Mouse (Mus musculus): Measurements from ENCODE around the gene Tbc1d5. TPM values are rescaled to one million over a fixed set of nuclear protein-coding genes. Genes with fewer than 3 reads are reported as not detected.

Gene Tbc1d5
- polyA plus RNA-seq, 1 experiment from 2014 or later, result 4.6 TPM

- Histone ChIP-seq H3K9ac (ENCODE audit: low read depth, low read length) (no peak overlapping the region), H3K9me3 (ENCODE audit: control insufficient read depth) (no peaks in the 10 kb centered on the region), H3K4me3 (ENCODE audit: low read depth, low read length) (no peak overlapping the region), H3K36me3 (ENCODE audit: control insufficient read depth, insufficient read depth) (no peaks in the 10 kb centered on the region), H3K27ac (ENCODE audit: low read depth, low read length) (no peak overlapping the region), H3K4me2 (replicated peaks; ENCODE audit: low read depth) (no peak overlapping the region), H3K4me1 (replicated peaks; ENCODE audit: control insufficient read depth, insufficient read depth, low read length) (no peaks in the 10 kb centered on the region; the same call in 1 of the 2 replicates), H3K27me3 (replicated peaks; ENCODE audit: control insufficient read depth, insufficient read depth, low read length) (no peaks in the 10 kb centered on the region)
- no peak for ATAC-seq
- 77% methylated on average over 3 of the region's 3 CpGs for WGBS
- no peak for TF ChIP-seq CTCF (IDR thresholded peaks at IDR 0.05; ENCODE audit: low read depth)
Observed at GRCm38 (mm10) chr17:50993294-50993993, 185.7 kb downstream of the Tbc1d5 start.

DNA sequence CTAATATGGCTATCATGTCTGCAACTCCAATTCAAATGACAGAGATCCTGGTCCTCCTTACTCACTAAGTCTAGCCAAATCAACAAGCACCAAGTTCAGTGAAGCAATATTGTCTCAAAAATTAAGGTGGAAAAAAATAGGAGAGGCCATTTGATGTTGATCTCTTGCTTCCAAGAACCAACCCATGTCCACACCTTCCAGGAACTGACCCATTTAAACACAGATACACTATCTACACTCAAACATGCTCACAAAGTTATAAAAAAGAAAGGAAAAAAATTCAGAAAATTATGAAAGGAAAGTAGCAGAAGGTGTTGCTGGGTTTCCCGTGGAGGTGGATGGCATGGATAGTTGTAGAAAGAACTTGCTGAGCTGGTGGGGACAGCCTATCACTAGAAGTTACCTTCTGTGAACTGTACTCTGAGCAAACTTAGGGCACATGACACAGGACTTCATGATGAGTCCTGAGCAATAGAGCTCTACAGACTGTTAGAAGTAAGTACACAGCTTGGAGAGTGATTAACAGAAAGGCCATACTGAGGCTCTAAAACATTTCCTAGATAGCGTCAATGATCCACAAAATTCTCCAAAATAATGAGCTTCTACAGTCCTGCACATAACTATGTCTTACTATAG lies 188.3 kb downstream of the Tbc1d5 start:
- Histone ChIP-seq H3K27me3 (replicated peaks; ENCODE audit: control insufficient read depth, insufficient read depth, low read length) (no peaks in the 10 kb centered on the region), H3K27ac (ENCODE audit: low read depth, low read length) (no peak overlapping the region), H3K4me1 (replicated peaks; ENCODE audit: control insufficient read depth, insufficient read depth, low read length) (no peaks in the 10 kb centered on the region; the same call in 1 of the 2 replicates), H3K36me3 (ENCODE audit: control insufficient read depth, insufficient read depth) (no peaks in the 10 kb centered on the region), H3K4me2 (replicated peaks; ENCODE audit: low read depth) (no peak overlapping the region), H3K4me3 (ENCODE audit: low read depth, low read length) (no peak overlapping the region), H3K9me3 (ENCODE audit: control insufficient read depth) (no peaks in the 10 kb centered on the region), H3K9ac (ENCODE audit: low read depth, low read length) (no peak overlapping the region)
- TF ChIP-seq CTCF (IDR thresholded peaks at IDR 0.05; ENCODE audit: low read depth), result no peak
- no peak for ATAC-seq
- 88% methylated on average over 2 of the region's 2 CpGs for WGBS

DNA sequence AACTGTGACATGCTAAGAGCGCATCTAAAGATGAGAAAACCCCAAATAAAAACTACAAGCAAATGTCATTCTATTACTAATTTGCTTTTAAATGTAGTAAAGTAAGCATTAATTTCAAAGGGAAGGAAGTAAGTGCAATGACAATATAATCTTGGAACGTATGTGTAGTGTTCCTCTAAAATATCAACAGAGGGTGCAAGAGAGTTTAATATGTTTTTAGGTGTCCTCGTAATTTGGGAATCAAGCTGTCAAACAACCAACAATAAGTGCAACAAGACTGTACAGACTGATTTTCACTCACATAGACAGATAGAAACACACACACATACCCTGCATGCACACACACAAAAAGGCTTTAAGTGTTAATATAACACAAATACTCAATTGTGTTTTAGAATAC lies 191.2 kb downstream of the Tbc1d5 start:
- no peaks in the 10 kb centered on the region for H3K9me3 ChIP-seq (ENCODE audit: control insufficient read depth)
- H3K27me3 ChIP-seq (replicated peaks; ENCODE audit: control insufficient read depth, insufficient read depth, low read length), result no peaks in the 10 kb centered on the region
- H3K4me1 ChIP-seq (replicated peaks; ENCODE audit: control insufficient read depth, insufficient read depth, low read length), result no peaks in the 10 kb centered on the region
- WGBS, result 68% methylated on average over 3 of the region's 3 CpGs
- no peak overlapping the region for H3K4me2 ChIP-seq (replicated peaks; ENCODE audit: low read depth)
- TF ChIP-seq CTCF (IDR thresholded peaks at IDR 0.05; ENCODE audit: low read depth), result peak; percentile 53
- ATAC-seq, result no peak
- H3K27ac ChIP-seq (ENCODE audit: low read depth, low read length), result no peak overlapping the region
- H3K9ac ChIP-seq (ENCODE audit: low read depth, low read length), result no peak overlapping the region
- no peak overlapping the region for H3K4me3 ChIP-seq (ENCODE audit: low read depth, low read length)
- no peaks in the 10 kb centered on the region for H3K36me3 ChIP-seq (ENCODE audit: control insufficient read depth, insufficient read depth)

- Histone ChIP-seq H3K4me1 (replicated peaks; ENCODE audit: control insufficient read depth, insufficient read depth, low read length) (no peaks in the 10 kb centered on the region), H3K36me3 (ENCODE audit: control insufficient read depth, insufficient read depth) (no peaks in the 10 kb centered on the region), H3K4me3 (ENCODE audit: low read depth, low read length) (no peak overlapping the region), H3K27me3 (replicated peaks; ENCODE audit: control insufficient read depth, insufficient read depth, low read length) (no peaks in the 10 kb centered on the region), H3K27ac (ENCODE audit: low read depth, low read length) (no peak overlapping the region), H3K4me2 (replicated peaks; ENCODE audit: low read depth) (no peak overlapping the region), H3K9ac (ENCODE audit: low read depth, low read length) (no peak overlapping the region), H3K9me3 (ENCODE audit: control insufficient read depth) (no peaks in the 10 kb centered on the region)
- TF ChIP-seq CTCF (IDR thresholded peaks at IDR 0.05; ENCODE audit: low read depth), result no peak
- ATAC-seq, result no peak
- WGBS, result 85% methylated on average over 5 of the region's 5 CpGs
Observed at GRCm38 (mm10) chr17:50981933-50982332, 197.2 kb downstream of the Tbc1d5 start.

GRCm38 (mm10) chr17:50972142-50972541 lies 207.0 kb downstream of the Tbc1d5 start:
- Histone ChIP-seq H3K9ac (ENCODE audit: low read depth, low read length) (no peak overlapping the region), H3K4me1 (replicated peaks; ENCODE audit: control insufficient read depth, insufficient read depth, low read length) (no peaks in the 10 kb centered on the region), H3K27me3 (replicated peaks; ENCODE audit: control insufficient read depth, insufficient read depth, low read length) (no peaks in the 10 kb centered on the region), H3K4me3 (ENCODE audit: low read depth, low read length) (no peak overlapping the region), H3K36me3 (ENCODE audit: control insufficient read depth, insufficient read depth) (no peaks in the 10 kb centered on the region), H3K4me2 (replicated peaks; ENCODE audit: low read depth) (no peak overlapping the region), H3K9me3 (ENCODE audit: control insufficient read depth) (no peaks in the 10 kb centered on the region), H3K27ac (ENCODE audit: low read depth, low read length) (no peak overlapping the region)
- TF ChIP-seq CTCF (IDR thresholded peaks at IDR 0.05; ENCODE audit: low read depth), result peak; percentile 54
- ATAC-seq, result no peak
- WGBS, result 30% methylated on average over 1 of the region's 1 CpGs

GRCm38 (mm10) chr17:50966147-50966546 lies 213.0 kb downstream of the Tbc1d5 start:
- no peak overlapping the region for H3K27ac ChIP-seq (ENCODE audit: low read depth, low read length)
- no peaks in the 10 kb centered on the region for H3K4me1 ChIP-seq (replicated peaks; ENCODE audit: control insufficient read depth, insufficient read depth, low read length)
- no peaks in the 10 kb centered on the region; the same call in none of the 2 replicates for H3K36me3 ChIP-seq (ENCODE audit: control insufficient read depth, insufficient read depth)
- WGBS, result 87% methylated on average over 1 of the region's 1 CpGs
- H3K27me3 ChIP-seq (replicated peaks; ENCODE audit: control insufficient read depth, insufficient read depth, low read length), result no peaks in the 10 kb centered on the region
- no peaks in the 10 kb centered on the region for H3K9me3 ChIP-seq (ENCODE audit: control insufficient read depth)
- H3K4me3 ChIP-seq (ENCODE audit: low read depth, low read length), result no peak overlapping the region
- no peak overlapping the region for H3K9ac ChIP-seq (ENCODE audit: low read depth, low read length)
- no peak overlapping the region for H3K4me2 ChIP-seq (replicated peaks; ENCODE audit: low read depth)
- ATAC-seq, result no peak
- no peak for TF ChIP-seq CTCF (IDR thresholded peaks at IDR 0.05; ENCODE audit: low read depth)

Data from intestine, postnatal 0 days (tissue).